Mouse (Mus musculus) v-Abl transformed pro-B cells (cell line): ENCODE data around the gene Mmp25.

Experiments used
- in situ Hi-C, 2 experiments: fragments of 400-800 bp; cut with MboI; formaldehyde crosslinking; loops; one replicate each; pipeline ENCODE4 v1.15.1; 2025; ENCODE audit not compliant: unreplicated experiment in 2 of 2

Mmp25 gene

DNA sequence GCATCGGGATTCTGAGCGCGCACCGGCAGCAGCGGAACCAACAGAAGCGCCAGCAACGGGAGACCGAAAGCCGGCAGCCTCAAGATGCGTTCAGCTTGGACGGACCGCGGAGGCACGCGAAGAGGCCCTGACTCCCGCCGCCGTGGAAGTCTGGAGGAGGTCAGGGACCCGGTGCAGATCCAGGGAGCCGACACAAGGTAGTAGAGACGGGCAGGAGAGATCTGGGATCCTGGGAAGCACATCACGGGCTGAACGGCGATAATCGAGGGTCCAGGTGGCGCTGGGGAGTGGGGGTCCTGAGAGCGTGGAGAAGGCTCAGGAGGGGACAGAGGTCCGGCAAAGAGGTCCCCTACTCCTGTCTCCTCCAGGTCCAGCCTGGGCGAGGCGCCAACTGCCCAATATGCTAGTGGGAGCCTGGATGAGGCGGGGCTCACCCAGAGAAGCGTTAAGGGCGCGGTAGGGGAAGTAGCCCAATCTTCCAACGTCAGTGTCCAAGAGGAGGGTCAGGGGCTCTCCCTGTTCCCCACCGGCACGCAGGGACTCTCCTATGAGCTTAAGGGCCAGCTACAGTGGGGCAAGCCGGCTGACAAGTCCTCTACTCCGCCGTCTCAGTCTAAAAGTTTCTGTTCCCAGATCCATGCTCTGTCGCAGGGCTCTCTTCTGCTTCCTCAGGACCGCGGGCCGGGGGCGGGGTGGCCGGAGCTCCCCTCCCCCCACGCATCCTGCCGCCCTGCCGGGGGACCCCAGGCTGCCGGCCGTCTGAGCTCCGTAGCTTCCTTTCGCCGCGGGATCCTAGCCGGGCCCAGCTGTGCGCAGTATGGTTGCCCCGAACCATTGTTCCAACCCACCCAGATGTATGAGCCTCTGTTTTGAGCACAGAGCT lies at the start of gene Mmp25:
TSS of gene Mmp25 (minus strand) at position 665 of the 883 bp plus-strand sequence.
- in situ Hi-C loops, result no loop called here

DNA sequence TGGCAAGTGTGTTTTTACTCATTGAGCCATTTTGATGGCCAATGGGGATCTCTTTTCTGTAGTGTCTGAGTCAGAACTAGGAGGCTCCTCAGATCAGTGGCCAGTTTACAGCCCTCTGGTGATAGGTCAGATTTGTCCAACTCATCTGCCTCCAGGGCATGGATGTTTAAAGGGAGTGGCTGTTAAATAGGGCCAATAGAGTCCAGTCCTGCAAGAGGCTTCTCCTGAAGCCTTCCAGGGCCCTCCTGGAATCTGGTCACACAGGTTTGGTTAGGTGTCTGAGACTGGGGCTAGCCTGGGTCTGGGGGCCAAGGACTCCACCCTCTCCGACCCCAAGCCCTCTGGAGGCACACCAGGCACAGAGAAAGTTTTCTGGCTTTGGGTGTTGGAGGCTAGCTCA lies 49.4 kb upstream of the Mmp25 start:
- in situ Hi-C loops, result no loop called here

DNA sequence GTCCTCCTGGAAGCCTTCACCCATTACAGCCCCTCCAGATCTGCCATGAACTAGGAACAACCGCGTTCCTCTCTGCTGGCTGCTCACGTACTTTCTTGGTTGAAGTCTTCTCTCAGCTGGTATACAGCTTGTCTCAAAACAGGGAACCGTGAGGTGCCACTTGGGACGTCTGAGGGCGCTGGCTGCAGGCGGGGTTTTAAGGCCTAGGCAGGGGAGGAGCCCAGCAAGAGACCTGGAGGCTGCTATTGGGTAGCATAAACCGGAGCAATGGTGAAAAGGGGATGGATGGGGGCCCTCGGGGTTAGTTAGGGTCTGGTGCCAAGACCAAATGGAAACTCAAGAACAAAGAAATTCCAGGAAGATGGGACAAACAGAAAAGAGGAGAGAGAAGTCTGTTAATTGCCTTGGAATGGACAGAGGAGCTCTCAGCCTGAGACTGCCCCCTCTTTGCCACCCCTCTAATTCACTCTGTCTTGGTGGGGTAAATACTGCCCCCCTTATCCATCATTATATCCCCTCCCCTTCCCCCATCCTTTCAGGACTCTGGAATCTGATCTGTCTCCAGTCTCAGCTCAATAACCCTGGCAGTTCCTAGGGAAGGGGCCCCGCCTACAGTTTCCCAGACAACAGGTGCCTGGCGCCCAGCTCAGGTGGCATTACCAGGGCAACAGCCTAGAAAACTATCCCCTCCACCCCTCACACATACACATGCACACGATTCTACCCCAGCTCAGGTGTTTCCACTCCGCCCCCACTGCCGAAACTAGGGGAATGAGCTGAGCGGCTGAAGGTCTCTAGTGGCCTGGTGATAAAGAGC lies 39.0 kb upstream of the Mmp25 start, which contains the start of gene Cldn9:
TSS of gene Cldn9 (minus strand) at position 171 of the 817 bp plus-strand sequence.
- in situ Hi-C loops, result no loop called here

DNA sequence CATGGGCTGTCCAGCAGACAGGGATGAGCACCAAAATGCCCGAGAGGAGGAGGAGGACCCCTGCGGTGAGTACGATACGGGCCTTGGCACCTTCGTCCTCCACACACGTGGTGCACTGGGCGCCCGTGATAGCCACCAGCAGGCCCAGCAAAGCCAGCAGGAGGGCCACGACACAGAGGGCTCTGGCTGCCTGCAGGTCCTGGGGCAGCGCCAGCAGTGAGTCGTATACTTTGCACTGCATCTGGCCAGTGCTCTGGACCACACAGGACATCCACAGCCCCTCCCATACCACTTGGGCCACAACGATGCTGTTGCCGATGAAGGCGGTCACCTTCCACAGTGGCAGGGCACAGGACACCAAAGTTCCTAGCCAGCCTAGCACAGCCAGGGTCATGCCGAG lies 38.1 kb upstream of the Mmp25 start:
- in situ Hi-C loops, result no loop called here

DNA sequence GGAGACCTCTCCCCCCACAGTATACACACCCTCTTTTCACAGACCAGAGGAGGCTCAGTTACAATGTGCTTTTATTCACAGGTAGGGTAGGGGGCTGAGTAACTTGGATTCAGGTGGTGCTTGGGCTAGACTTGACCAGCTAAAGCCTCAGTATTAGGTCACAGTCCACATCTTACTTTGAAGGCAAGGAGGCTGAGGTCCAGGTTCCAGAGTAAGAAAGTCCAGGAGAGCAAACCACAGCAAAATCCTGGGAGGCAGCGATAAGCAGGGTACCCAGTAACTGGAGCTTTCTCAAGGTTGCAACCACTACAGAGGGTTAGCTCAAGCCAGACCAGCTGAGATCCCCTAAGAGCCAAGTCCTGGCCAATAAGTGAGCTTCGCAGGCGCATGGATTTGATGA lies 37.5 kb upstream of the Mmp25 start:
- in situ Hi-C loops, result no loop called here

DNA sequence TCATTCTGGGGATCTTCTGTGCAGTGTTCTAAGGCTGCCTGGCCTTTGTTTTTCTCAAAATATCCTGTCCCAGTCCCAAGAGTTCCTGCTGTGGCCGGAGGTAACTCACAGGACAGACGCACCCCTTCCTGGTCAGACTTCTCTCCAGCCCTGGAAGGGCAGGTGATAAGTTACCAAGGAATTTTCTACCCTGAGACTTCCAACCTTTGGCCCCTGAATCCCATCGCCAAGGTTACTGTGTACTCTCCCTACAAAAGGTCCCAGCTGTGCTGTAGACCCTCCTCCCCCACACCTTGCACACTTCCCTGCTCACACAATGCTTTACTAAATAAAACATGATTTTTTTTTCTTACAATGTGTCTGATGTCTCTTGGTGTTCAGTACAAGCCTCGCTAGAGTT lies 37.0 kb upstream of the Mmp25 start:
- in situ Hi-C loops, result no loop called here

DNA sequence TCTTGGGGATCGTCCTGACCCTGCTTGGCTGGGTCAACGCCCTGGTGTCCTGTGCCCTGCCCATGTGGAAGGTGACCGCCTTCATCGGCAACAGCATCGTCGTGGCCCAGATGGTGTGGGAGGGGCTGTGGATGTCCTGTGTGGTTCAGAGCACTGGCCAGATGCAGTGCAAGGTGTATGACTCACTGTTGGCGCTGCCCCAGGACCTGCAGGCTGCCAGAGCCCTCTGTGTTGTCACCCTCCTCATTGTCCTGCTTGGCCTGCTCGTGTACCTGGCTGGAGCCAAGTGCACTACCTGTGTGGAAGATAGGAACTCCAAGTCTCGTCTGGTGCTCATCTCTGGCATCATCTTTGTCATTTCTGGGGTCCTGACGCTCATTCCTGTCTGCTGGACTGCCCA lies 36.0 kb upstream of the Mmp25 start:
- in situ Hi-C loops, result no loop called here

DNA sequence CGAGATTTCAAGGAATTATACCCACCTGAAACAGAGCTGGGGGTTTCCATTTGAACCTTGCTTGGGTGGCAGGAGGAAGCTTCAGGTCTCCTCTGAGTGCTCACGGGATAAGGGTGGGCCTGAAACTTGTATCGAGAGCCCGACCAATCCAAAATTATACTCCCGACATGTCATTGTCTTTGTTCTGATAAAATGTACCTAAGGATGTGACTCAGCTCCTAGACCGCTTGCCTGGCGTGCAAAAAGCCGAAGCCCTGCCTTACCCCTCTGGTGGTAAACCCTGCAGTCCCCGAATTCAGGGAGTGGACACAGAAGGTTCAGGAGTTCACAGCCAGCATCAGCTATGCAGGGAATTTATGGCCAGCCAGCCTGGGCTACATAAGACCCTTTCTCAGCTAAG lies 35.3 kb upstream of the Mmp25 start:
- in situ Hi-C loops, result no loop called here

DNA sequence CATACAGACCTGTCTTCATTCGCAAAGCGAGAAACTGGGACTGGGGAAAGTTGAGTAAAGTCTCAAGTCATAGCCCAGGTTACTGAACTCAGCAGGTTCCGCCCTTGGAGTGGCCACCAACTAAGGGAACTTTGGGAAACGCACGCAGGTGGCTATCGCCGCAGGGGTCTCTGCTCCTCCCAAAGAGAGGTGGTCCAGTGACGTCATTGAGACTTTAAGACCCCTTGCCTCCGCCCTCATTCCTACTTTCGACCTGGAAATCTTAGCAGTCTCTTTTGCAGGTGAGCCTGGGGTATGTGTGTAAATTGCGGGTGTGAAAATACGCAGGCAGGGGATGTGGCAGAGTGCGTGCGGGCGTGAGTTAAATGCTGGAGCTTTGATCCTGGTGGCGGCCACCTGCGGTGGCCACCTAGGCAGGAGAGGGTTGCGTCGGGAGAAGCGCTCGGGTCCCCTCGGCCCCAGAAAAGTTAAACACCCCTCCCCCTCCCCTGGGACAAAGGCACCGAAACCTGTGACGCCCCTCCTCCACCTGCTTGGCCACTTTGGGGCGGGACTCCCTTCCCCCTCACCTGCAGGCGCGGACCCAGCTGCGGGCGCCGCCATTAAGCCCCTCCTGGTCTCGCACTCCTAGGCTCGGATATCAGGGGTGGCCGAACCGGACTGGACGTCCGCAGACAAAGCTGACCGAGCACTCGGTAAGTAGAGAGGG lies 34.2 kb upstream of the Mmp25 start, which contains the start of gene Cldn6:
TSS of gene Cldn6 (plus strand) at position 123 of the 709 bp plus-strand sequence.
- in situ Hi-C loops, result no loop called here

DNA sequence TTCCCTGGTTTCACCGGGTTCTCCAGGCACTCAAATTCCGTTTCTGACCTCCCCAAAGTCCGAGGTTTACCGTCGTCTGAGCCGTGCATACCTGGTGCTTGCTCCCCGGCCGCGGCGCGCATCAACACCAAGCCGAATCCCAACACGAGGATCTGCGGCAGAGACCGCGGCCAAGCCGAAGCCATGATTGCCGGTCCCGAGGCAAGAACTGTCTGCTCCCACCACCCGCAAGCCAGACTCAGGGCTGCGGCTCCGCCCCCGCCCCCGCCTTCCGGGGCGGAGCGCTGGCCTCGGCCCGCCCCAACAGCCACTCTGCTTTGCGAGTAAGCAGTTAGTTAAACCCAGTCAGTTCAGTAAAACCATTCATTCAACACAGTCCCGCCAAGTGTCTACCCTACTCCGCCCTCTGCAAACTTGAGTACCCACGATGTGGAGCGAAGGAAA lies 32.2 kb upstream of the Mmp25 start, which contains the start of gene Tnfrsf12a:
TSS of gene Tnfrsf12a (minus strand) at position 233 of the 444 bp plus-strand sequence.
- in situ Hi-C loops, result no loop called here

DNA sequence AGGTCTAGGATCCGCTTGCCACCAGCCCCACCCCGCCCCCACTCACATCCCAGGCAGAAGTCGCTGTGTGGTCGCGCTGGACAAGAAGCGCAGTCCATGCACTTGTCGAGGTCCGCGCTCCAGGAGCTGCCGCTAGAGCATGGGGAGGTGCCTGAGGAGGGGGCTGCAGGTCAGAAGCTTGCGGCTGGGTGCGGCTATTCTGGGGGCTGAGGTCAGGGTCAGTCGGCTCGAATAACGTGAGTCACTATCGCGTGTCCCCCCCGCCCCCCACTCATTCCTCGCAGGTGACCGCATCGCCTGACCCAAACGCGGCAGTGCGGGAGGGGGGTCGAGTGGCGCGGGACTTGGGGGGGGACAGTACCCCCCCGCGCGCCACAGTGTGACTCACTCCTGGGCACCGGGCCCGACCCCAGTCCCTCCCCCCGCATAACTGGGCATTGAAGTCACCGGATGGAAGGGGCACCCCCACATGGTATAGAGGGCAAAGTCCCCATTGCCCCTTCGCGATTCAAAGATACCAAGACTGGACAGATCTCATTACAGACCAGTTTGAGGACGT lies 31.5 kb upstream of the Mmp25 start:
- in situ Hi-C loops, result no loop called here

DNA sequence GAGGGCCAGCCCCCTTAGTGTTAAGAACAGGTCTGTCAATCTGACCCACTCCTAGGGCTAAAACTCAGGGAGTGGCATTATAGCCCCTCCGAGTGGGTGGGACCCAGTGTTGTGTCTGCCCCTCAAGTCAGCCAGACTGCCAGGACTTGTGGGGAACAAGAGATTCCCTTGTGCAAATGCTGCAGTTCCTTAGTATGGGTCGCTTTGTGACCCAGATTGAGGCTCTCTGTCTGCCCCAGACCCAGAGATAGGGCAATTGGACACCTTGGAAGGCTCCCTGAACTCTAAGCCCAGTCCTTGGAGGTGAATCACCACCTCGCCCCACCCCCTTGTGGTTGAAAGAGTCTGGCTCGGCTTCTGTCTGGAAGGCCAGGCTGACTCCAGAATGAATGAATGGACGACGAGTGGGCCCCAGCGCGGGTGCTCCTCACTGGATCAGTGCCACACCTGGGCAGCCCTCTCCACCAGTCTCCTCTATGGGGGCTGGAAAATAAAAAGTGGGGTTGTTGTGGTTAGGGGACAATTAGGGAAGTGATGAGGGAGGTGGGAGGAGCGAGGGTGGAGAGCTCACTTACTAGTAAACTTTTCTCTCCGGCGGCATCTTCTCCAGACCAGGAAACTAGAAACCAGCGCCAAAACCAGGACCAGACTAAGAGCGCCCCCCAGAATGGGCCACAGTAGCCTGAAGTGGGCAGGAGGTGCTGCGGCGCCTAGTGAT lies 30.6 kb upstream of the Mmp25 start:
- in situ Hi-C loops, result no loop called here

DNA sequence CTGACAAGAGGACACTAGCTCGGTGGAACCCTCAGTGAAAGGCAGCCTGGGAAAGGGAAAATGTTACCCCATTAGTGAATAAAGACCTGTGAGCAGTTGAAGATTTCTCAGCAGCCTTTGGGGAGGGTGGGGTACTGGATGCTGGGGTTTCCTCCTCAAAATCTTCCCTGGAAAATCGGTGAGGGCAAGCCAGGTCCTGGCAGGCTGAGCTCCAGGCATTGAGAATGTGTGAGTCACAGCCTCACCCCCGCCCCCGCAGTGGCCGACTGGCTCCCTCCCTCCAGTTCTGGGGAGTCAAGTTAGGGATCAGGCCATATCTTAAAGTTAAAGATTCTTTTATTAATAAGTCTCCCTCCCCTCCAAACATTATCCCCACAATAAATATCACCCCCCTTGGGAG lies 30.1 kb upstream of the Mmp25 start:
- in situ Hi-C loops, result no loop called here

DNA sequence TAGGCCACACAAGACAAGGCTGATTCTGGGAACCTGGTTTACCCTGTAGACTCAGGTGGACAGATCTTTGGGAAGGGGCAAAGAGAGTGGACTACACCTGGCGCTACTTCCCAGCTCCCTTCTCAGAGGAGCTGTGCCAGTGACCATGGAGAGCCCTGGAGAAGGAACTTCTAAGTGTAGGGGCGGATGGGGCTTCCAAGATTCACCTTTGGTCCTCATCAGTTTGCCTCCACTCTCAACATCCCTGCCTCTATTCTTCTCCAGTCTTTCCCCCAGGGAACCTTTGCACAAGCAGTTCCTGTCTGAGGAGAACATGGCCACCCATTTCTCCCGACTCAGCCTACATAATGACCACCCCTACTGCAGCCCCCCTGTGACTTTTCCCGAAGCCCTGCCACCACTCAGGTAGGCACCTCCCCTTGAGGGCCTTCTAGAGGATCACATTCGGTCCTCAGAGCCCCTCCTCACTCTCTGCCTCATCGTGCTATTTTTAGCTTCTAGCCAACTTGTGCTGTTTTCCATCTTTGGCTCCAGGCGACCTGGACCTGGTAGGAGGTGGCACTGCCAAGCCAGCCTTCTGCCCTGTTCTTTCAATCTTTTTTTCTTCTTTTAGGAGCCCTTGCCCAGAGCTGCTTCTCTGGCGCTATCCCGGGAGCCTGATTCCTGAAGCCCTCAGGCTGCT lies 29.3 kb upstream of the Mmp25 start:
- in situ Hi-C loops, result no loop called here

DNA sequence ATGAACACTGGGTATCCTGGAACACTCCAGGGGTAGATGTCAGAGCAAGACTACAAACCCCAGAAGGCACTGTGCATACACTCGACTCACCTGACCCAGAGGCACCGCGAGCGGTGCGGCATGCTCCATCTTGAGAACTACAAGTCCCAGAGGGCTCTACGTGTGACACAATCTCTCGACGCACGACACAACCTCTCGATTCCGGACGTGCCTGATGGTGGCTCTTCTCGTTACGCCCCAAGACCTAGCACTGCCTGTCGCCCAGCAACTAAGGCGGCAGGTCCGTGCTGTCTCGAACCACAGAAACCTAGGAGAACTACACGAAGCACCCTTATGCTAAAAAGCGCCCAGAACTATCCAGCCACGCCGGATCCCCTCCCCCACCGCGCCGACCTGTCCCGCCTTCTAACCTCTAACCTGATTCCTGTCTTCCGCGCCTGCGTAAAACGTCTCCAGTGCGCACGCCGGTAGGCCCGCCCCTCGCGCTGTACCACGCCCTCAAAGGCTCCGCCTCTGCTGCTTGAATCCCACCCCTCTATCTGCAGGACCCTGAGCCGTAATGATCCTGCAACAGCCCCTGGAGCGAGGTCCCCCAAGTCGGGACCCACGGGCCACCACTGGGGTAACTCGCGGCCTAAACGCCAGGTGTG lies 28.5 kb upstream of the Mmp25 start, which contains the start of the genes Hcfc1r1 and Thoc6:
TSS of gene Hcfc1r1 (plus strand) at position 173 of the 650 bp plus-strand sequence.
TSS of gene Thoc6 (minus strand) at position 459 of the 650 bp plus-strand sequence.
- in situ Hi-C loops, result no loop called here

DNA sequence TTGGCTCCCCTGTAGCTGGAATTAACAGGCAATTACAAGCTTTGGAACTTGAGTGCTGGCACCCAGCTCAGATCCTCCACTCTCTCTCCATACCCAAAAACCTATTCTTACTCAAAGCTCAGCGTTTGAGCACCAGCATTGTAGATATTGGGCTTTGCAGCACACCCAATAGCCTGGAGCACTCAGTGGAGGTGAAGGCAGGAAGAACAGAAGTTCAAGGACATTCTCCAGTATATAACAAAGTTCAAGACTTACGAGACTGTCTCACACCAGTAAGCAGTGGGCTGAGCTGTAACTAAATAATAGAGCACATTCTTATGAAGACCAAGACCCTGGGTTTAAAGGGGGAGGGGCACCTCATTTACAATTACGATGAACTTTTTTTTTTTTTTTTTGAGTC lies 27.7 kb upstream of the Mmp25 start:
- in situ Hi-C loops, result no loop called here

DNA sequence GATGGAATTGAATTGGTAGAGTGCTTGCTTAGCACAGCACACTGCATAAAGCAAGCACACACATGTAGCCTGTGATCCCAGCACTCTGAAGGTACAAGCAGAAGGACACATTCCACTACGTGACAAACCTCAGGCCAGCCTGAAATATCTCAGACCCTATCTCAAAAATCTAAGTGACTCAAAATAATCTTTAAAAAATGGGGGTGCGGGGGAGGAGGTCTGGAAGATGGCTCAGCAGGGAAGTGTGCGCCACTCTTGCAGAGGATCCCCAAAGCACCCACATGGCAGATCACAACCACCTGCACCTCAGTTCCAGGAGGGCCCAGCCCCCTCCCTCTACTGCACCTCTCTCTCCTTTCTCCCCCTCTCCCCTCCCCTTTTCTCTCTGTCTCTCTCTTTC lies 26.4 kb upstream of the Mmp25 start:
- in situ Hi-C loops, result no loop called here

DNA sequence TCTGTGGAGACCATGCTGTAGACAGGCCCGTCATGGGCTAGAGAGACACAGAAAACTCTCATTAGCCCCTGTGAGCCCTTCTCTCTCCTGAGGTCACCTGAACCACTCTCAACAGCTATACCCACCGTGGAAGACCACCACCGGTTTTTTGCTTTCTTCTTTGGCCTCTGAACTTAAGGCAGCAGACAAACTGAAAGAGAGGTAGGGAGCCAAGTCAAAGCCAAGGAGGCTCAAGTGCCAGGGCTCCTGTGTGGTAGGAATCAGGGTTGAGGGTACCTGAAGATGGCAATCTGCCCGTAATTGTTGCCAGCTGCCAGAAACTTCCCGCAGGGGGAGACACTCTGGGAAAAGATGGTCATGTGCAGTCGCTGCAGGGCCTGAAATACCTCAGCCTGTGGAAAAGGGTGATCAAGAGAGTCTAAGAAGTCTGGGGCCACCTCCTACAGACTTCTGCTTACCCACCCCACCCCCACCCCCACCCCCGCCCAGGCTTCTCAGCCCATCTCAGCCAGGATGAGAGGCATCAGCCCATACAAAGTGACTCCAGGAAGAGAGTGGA lies 25.5 kb upstream of the Mmp25 start:
- in situ Hi-C loops, result no loop called here
